Mouse (Mus musculus) liver, embryonic 11.5 days (tissue): ENCODE measurements around the gene Lpp. TPM values are rescaled to one million over a fixed set of nuclear protein-coding genes. Genes with fewer than 3 reads are reported as not detected.

Source experiments
- ATAC-seq: fragments of 200-750 bp; cut with Nextera tagmentation; replicated peaks from 2 replicates; pipeline ENCODE4 v1.8.0; 2017; ENCODE audit warnings: moderate number of reproducible peaks, mild to moderate bottlenecking, moderate TSS enrichment, moderate library complexity; ENCODE audit not compliant: low FRiP score
- DNase-seq: peaks from one replicate; pipeline ENCODE4 v3.0.0-alpha.2; 2017; ENCODE audit warnings: low spot score
- H3K27ac ChIP-seq: fragments of 300-500 bp; sonication (generic); 2 replicates; pipeline ENCODE4 v1.5.1; 2014; ENCODE audit warnings: mild to moderate bottlenecking, low read depth, low read length, control low read depth
- H3K27me3 ChIP-seq: fragments of 300-500 bp; sonication (generic); replicated peaks from 2 replicates; pipeline ENCODE4 v1.6.1; 2014; ENCODE audit warnings: low read length, mixed read lengths; ENCODE audit not compliant: control insufficient read depth, insufficient read depth
- H3K36me3 ChIP-seq: fragments of 300-500 bp; sonication (generic); 2 replicates; pipeline ENCODE4 v1.6.1; 2014; ENCODE audit warnings: mild to moderate bottlenecking, low read length, moderate library complexity, mixed read lengths; ENCODE audit not compliant: control insufficient read depth, insufficient read depth
- H3K4me1 ChIP-seq: fragments of 300-500 bp; sonication (generic); replicated peaks from 2 replicates; pipeline ENCODE4 v1.6.1; 2014; ENCODE audit warnings: low read length, mixed read lengths; ENCODE audit not compliant: control insufficient read depth, insufficient read depth
- H3K4me2 ChIP-seq: fragments of 300-500 bp; sonication (generic); 2 replicates; pipeline ENCODE4 v1.6.1; 2014; ENCODE audit warnings: mild to moderate bottlenecking, control low read depth, moderate library complexity
- H3K4me3 ChIP-seq: fragments of 300-500 bp; sonication (generic); 2 replicates; pipeline ENCODE4 v1.5.1; 2014; ENCODE audit warnings: low read depth, low read length, control low read depth
- H3K9ac ChIP-seq: fragments of 300-500 bp; sonication (generic); 2 replicates; pipeline ENCODE4 v1.6.1; 2014; ENCODE audit warnings: low read depth, low read length, control low read depth
- H3K9me3 ChIP-seq: fragments of 300-500 bp; sonication (generic); 2 replicates; pipeline ENCODE4 v1.6.1; 2016; ENCODE audit warnings: low read length, inconsistent platforms, mixed read lengths; ENCODE audit not compliant: control insufficient read depth
- WGBS: fragments of 180-500 bp; shearing (Covaris S2); extraction: QIAGEN DNeasy Blood & Tissue Kit; methylation state at CpG from one replicate; pipeline ENCODE4 v1.1.7; 2014; 5-methylcytosine and 5-hydroxymethylcytosine counted together
- polyA plus RNA-seq: library from polyadenylated mRNA; unstranded; fragments of >200 nt; fragmentation: Nextera tagmentation; extraction: Ambion mirVana; gene quantifications from 2 replicates; pipeline ENCODE4 v1.2.1, GENCODE M21; 2014

Gene Lpp
- polyA plus RNA-seq = 19.5 and 21.2 TPM in 2 replicates

DNA sequence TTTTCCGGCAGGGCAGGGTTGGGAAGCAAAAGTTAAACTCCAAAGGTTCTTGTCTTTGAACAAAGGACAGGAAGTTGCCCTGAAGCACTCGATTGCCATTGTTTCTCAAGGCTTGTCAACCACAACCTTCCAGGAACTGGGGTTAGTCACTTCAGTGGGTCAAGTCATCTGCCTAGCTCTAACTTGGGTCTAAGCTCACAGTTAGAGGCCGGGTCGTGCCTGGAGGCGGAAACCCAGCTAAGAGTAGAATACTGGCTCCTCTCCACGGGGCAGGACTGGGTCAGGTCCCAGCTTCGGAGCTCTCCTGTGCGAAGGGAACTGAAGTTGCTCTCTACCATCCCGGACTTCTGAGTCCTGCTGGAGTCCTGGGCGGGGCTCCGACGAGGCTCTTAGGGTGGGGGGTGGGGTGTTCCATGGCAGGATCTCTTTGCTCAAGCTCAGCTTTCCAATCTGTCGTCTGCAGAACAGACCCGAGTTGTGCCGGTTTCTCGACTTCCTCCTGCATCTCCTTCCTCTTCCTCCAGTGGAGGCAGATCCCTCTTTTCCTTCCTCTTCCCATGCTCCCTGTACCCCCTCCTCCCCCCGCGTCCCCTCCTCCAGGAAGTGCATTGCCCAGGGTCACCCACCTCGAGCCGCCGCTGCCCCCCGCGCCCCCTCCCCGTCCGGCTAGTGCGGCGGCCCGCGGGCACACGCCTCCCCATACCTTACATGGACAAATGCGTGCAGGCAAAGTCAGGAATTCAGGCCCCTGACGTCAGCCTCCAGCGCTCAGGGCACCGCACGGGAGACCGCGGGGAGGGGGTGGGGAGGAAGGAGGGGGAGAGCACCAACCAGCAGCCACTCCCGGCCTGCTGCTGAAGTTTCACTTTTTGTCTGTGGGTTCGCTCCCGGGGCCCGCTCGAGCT lies at the start of gene Lpp:
Gene Lpp (plus strand): TSS at position 857 of the 905 bp plus-strand sequence.
- ATAC-seq (peak; percentile 76), DNase-seq (peak; percentile 74)
- Histone ChIP-seq H3K27me3 (peaks cover 10% of the 10 kb centered on the region; the same call in 1 of the 2 replicates), H3K4me2 (peak within 1 kb of the TSS; percentile 84), H3K27ac (peak within 1 kb of the TSS; percentile 94), H3K4me1 (peaks cover 4% of the 10 kb centered on the region; the same call in 1 of the 2 replicates), H3K9ac (peak within 1 kb of the TSS; percentile 78), H3K36me3 (no peaks in the 10 kb centered on the region), H3K4me3 (peak within 1 kb of the TSS; percentile 82), H3K9me3 (no peaks in the 10 kb centered on the region)
- 1% methylated on average over 41 of the region's 42 CpGs for WGBS

DNA sequence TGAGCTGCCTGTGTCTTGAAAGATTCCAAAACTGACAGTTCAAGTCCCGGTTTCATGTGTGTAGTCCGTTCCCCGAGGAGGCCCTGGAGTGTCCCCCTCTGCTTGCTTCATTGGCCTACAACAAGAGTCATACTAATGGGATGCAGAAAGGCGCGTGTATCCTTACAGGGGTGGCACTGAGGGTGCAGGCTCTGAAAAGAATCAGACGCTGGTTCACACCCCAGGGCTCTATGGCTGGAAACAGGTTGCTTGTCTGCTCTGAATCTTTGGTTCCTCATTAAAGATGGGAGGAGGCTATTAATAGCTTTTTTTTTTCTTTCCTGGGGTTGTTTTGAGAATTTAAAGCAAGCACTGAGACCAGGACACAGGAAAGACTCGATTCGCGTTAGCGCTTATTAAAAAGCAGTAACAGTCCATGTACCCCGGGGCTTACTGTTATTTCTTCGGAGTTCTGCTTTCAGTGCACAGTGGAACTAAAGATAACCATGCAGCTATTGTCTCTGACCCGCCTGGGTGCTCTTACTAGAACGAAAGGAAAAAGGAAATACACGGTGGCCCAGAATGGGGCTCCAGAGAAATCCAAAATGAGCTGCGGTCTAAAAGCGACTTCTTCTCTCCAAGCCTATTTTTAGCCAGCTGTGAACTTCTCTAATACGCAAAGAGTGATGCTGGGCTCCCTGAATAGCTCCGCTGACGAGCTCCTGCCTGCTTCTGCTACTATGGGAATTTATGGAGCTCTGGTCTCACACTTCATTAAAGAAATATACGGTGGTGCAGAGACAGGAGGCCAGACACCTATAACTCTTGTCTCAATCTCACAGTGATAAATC lies 45.5 kb upstream of the Lpp start:
- Histone ChIP-seq H3K4me3 (no peak overlapping the region), H3K36me3 (no peaks in the 10 kb centered on the region), H3K4me1 (no peaks in the 10 kb centered on the region), H3K4me2 (no peak overlapping the region), H3K27ac (no peak overlapping the region), H3K9me3 (no peaks in the 10 kb centered on the region), H3K27me3 (no peaks in the 10 kb centered on the region), H3K9ac (no peak overlapping the region)
- ATAC-seq (no peak), DNase-seq (no peak)
- 57% methylated on average over 21 of the region's 21 CpGs for WGBS

DNA sequence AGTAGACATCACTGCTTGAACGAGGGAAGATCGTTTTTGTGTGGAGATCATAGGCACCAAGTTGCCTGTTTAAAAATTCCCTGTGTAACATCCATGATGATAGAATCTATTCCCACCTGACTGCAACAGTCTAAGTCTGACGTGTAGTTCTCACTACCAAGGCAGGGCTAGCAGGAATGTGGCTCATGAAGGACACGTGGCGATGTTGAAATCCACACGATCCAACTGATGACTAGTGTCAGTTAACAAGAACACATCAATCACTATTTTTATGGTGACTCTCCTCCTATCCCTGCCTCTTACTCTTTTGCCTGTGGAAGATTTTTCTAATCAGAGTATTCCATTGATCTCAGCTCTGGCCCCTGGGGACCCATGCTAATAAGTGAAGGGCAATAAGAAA lies 43.0 kb upstream of the Lpp start:
- DNase-seq = no peak
- H3K9me3 ChIP-seq = no peaks in the 10 kb centered on the region
- H3K4me2 ChIP-seq = no peak overlapping the region
- no peak overlapping the region for H3K4me3 ChIP-seq
- H3K9ac ChIP-seq = no peak overlapping the region
- H3K36me3 ChIP-seq = no peaks in the 10 kb centered on the region
- no peak for ATAC-seq
- no peaks in the 10 kb centered on the region for H3K27me3 ChIP-seq
- 76% methylated on average over 6 of the region's 6 CpGs for WGBS
- H3K27ac ChIP-seq = no peak overlapping the region
- H3K4me1 ChIP-seq = no peaks in the 10 kb centered on the region; the same call in 1 of the 2 replicates

DNA sequence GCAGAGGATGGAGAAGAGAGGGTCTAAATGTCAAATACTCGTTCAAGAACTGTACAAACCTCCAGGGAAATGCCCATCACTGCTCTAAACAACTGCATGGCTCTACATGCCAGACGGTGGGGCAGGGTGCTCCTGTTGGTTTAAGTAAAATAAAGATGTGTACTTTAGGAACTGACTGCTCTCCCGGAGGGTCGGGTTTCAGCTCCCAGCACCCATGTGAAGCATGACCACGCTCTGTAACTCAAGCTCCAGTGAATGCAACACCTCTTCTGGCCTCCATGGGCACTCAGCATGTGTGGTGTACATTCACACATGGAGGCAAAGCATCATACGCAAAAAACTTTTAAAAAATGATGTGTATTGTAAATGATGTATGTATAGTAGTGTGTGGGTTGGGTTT lies 42.6 kb upstream of the Lpp start:
- Histone ChIP-seq H3K9ac (no peak overlapping the region), H3K9me3 (no peaks in the 10 kb centered on the region), H3K4me2 (no peak overlapping the region), H3K27me3 (no peaks in the 10 kb centered on the region), H3K27ac (no peak overlapping the region), H3K4me3 (no peak overlapping the region), H3K4me1 (no peaks in the 10 kb centered on the region; the same call in 1 of the 2 replicates), H3K36me3 (no peaks in the 10 kb centered on the region)
- 69% methylated on average over 6 of the region's 6 CpGs for WGBS
- DNase-seq (no peak), ATAC-seq (no peak)

DNA sequence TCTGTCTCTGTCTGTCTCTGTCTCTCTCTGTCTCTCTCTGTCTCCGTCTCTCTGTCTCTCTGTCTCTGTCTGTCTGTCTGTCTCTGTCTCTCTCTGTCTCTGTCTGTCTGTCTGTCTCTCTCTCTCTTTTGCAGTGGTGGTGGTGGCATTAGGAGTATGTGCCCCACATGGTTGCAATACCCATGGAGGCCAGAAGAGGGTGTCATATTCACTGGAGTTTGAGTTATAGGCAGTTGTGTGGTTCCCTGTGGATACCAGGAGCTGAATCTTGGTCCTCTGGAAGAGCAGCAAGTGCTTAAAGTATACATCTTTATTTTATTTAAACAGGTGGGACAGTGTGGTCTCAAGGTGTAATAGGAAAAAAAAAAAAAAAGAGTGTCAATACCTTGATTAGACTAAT lies 41.5 kb upstream of the Lpp start:
- Histone ChIP-seq H3K4me2 (no peak overlapping the region), H3K27me3 (no peaks in the 10 kb centered on the region), H3K36me3 (no peaks in the 10 kb centered on the region), H3K4me1 (no peaks in the 10 kb centered on the region; the same call in 1 of the 2 replicates), H3K9me3 (no peaks in the 10 kb centered on the region), H3K27ac (no peak overlapping the region), H3K9ac (no peak overlapping the region), H3K4me3 (no peak overlapping the region)
- ATAC-seq = no peak
- 87% methylated on average over 1 of the region's 1 CpGs for WGBS
- no peak for DNase-seq

DNA sequence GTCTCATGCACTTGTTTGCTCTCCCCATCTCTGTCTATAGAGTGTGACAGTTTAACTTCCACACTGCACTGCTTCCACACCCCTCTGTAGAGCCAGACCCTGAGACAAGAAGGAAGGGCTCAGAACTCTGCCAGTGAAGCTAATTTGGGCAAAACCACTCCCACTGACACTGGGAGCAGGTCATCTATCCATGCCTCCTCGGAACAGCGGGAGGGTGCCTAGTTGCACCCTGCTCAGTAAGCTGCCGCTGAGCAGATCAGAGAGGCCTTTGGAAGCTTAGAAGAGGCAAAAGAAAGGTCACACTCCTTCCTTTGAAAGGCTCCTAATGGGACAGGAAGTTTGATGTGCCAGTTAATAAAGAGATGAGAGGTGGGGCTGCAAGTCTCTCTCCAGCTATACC lies 39.5 kb upstream of the Lpp start:
- no peak for ATAC-seq
- no peak overlapping the region for H3K27ac ChIP-seq
- 23% methylated on average over 3 of the region's 3 CpGs for WGBS
- no peak overlapping the region for H3K4me2 ChIP-seq
- H3K27me3 ChIP-seq = no peaks in the 10 kb centered on the region
- no peaks in the 10 kb centered on the region for H3K36me3 ChIP-seq
- no peak overlapping the region for H3K9ac ChIP-seq
- no peaks in the 10 kb centered on the region for H3K9me3 ChIP-seq
- no peak for DNase-seq
- H3K4me3 ChIP-seq = no peak overlapping the region
- no peaks in the 10 kb centered on the region; the same call in 1 of the 2 replicates for H3K4me1 ChIP-seq

DNA sequence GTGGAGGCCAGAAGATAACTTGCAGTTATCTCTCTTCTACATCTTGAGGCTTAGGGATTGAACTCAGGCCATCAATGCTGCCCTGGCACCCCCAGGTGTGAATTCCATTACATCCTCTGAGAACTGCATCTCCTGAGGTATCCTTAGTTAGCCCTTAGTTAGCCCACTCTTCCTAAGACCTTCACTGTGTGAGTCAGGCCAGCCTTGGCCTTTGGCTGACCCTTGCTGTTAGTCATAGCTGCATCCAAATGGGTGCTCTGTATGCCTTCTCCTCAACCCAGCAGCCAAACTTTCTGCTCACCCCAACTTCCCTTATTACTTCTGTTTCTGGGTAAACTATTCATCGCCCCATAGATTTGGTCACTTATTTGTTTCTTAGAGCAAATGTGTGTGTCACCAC lies 31.6 kb upstream of the Lpp start:
- Histone ChIP-seq H3K9me3 (no peaks in the 10 kb centered on the region), H3K4me3 (no peak overlapping the region), H3K9ac (no peak overlapping the region), H3K4me2 (no peak overlapping the region), H3K27me3 (no peaks in the 10 kb centered on the region), H3K36me3 (no peaks in the 10 kb centered on the region), H3K27ac (no peak overlapping the region), H3K4me1 (no peaks in the 10 kb centered on the region)
- 73% methylated on average over 1 of the region's 1 CpGs for WGBS
- DNase-seq = no peak
- ATAC-seq = no peak

DNA sequence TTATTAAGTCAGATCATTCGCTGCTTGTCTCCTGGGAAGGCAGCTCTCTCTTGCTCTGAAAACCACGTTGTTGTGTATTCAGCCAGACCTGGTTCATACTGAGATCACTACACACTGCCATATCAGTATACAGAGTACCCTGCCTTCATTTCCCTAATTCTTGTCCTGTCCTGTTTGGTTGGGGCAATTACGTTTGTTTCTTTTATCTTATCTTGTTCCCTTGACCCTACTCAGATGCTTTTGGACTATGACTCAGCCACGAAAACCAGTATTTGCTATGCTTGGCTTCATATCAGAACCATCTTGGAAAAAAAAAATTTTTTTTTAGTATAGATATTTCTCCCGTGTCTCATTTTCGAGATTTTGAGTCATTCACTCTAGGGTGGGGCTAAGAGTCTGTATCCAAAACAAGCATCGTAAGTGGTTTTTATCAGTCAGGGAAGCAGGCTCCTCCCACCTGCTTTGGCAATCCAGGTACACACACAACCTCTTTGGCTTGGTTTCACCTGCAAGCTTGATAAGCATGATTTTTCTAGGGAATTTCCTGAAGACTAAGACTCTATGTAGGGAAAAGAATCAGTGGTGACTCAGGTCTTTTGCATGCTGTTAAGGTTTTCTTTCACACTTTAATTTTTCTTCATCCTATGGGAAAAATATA lies 29.1 kb upstream of the Lpp start:
- H3K27me3 ChIP-seq = no peaks in the 10 kb centered on the region
- no peaks in the 10 kb centered on the region for H3K9me3 ChIP-seq
- H3K36me3 ChIP-seq = no peaks in the 10 kb centered on the region
- H3K4me3 ChIP-seq = no peak overlapping the region
- H3K4me2 ChIP-seq = no peak overlapping the region
- H3K9ac ChIP-seq = no peak overlapping the region
- no peaks in the 10 kb centered on the region for H3K4me1 ChIP-seq
- 56% methylated on average over 7 of the region's 7 CpGs for WGBS
- H3K27ac ChIP-seq = no peak overlapping the region
- DNase-seq = no peak
- ATAC-seq = no peak
